Mouse (Mus musculus) embryonic facial prominence, embryonic 11.5 days (tissue): Measurements from ENCODE around the gene Siah1a. TPM values are rescaled to one million over a fixed set of nuclear protein-coding genes. Genes with fewer than 3 reads are reported as not detected.

Source experiments
- ATAC-seq: fragments of 200-750 bp; cut with Nextera tagmentation; replicated peaks from 2 replicates; pipeline ENCODE4 v1.8.0; 2017; ENCODE audit warnings: low read depth; ENCODE audit not compliant: insufficient number of reproducible peaks, low FRiP score, low TSS enrichment
- DNase-seq: peaks from one replicate; pipeline ENCODE4 v3.0.0-alpha.2; 2015; ENCODE audit warnings: low spot score
- H3K27ac ChIP-seq: fragments of 300-500 bp; sonication (generic); replicated peaks from 2 replicates; pipeline ENCODE4 v1.5.1; 2014; ENCODE audit warnings: mild to moderate bottlenecking, low read depth, low read length, control low read depth
- H3K27me3 ChIP-seq: fragments of 300-500 bp; sonication (generic); 2 replicates; pipeline ENCODE4 v1.6.1; 2014; ENCODE audit warnings: mild to moderate bottlenecking, low read length, moderate library complexity, mixed read lengths; ENCODE audit not compliant: control insufficient read depth, insufficient read depth
- H3K36me3 ChIP-seq: fragments of 300-500 bp; sonication (generic); replicated peaks from 2 replicates; pipeline ENCODE4 v1.6.1; 2014; ENCODE audit warnings: low read depth, mild to moderate bottlenecking, low read length, moderate library complexity, mixed read lengths; ENCODE audit not compliant: control insufficient read depth, insufficient read depth
- H3K4me1 ChIP-seq: fragments of 300-500 bp; sonication (generic); 2 replicates; pipeline ENCODE4 v1.6.1; 2014; ENCODE audit warnings: low read length, mixed read lengths; ENCODE audit not compliant: control insufficient read depth, insufficient read depth
- H3K4me2 ChIP-seq: fragments of 300-500 bp; sonication (generic); 2 replicates; pipeline ENCODE4 v1.6.1; 2014; ENCODE audit warnings: low read depth, mild to moderate bottlenecking, control low read depth, low read length, moderate library complexity
- H3K4me3 ChIP-seq: fragments of 300-500 bp; sonication (generic); 2 replicates; pipeline ENCODE4 v1.5.1; 2014; ENCODE audit warnings: low read depth, low read length, control low read depth
- H3K9ac ChIP-seq: fragments of 300-500 bp; sonication (generic); replicated peaks from 2 replicates; pipeline ENCODE4 v1.6.1; 2014; ENCODE audit warnings: mild to moderate bottlenecking, control low read depth, low read length
- H3K9me3 ChIP-seq: fragments of 300-500 bp; sonication (generic); replicated peaks from 2 replicates; pipeline ENCODE4 v1.6.1; 2016; ENCODE audit warnings: mild to moderate bottlenecking, low read length, inconsistent platforms, mixed read lengths; ENCODE audit not compliant: control insufficient read depth
- WGBS: fragments of 180-500 bp; shearing (Covaris S2); extraction: QIAGEN DNeasy Blood & Tissue Kit; methylation state at CpG from one replicate; pipeline ENCODE4 v1.1.7; 2014; 5-methylcytosine and 5-hydroxymethylcytosine counted together
- polyA plus RNA-seq: library from polyadenylated mRNA; unstranded; fragments of >200 nt; fragmentation: Nextera tagmentation; extraction: Ambion mirVana; gene quantifications from 2 replicates; pipeline ENCODE4 v1.2.1, GENCODE M21; 2014

The Siah1a gene
- polyA plus RNA-seq, 1 experiment from 2014 or later = 84.7 TPM

DNA sequence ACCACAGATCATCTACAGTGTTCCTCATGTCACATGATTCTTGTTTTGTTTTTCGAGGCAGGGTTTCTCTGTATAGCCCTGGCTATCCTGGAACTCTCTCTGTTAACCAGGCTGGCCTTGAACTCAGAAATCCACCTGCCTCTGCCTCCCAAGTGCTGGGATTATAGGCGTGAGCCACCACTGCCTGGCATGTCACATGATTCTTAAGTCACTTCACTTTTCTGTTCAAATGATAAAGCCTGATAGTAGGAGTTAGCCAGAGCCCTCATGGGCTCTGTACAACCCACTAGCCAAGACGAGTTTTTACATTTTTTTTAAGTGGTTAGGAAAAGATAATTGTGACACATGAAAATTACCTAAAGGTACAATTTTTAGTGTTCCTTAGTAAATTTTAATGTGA is 12.9 kb upstream of the Siah1a start:
- Histone ChIP-seq H3K4me1 (no peaks in the 10 kb centered on the region), H3K36me3 (no peaks in the 10 kb centered on the region), H3K27ac (no peak overlapping the region), H3K9ac (no peak overlapping the region), H3K9me3 (no peaks in the 10 kb centered on the region), H3K4me2 (no peak overlapping the region), H3K27me3 (no peaks in the 10 kb centered on the region), H3K4me3 (no peak overlapping the region)
- ATAC-seq = no peak
- WGBS = 75% methylated on average over 3 of the region's 3 CpGs
- DNase-seq = no peak

GRCm38 (mm10) chr8:86756948-86757733 is 11.4 kb upstream of the Siah1a start:
- no peaks in the 10 kb centered on the region for H3K36me3 ChIP-seq
- no peak overlapping the region for H3K27ac ChIP-seq
- no peak overlapping the region for H3K4me2 ChIP-seq
- DNase-seq (peak; percentile 33), ATAC-seq (no peak)
- H3K4me3 ChIP-seq = no peak overlapping the region
- H3K9ac ChIP-seq = no peak overlapping the region
- H3K27me3 ChIP-seq = no peaks in the 10 kb centered on the region
- H3K9me3 ChIP-seq = no peaks in the 10 kb centered on the region
- WGBS = 25% methylated on average over 23 of the region's 23 CpGs
- H3K4me1 ChIP-seq = no peaks in the 10 kb centered on the region

DNA sequence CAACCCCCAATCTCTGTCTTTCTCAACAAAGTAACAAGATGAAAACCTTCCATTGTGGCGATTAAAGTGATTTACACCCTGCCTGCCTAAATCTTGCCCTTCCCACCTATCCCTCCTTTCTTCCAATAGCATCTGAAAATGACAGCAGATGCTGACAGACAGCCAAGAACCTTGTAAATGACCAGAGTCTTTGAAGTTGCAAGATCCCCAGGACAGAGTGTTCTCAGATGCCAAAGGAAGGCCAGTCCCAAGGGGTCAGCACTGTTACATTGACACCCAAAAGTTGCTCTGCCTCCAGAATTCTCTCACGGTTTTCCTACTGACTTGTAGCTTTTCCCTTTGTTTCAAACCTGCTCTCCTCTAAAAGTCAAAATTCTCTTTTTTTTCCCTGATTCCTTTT is 4.1 kb upstream of the Siah1a start:
- Histone ChIP-seq H3K4me2 (no peak overlapping the region), H3K4me1 (no peaks in the 10 kb centered on the region), H3K9me3 (no peaks in the 10 kb centered on the region), H3K36me3 (no peaks in the 10 kb centered on the region), H3K27me3 (no peaks in the 10 kb centered on the region), H3K9ac (no peak overlapping the region), H3K27ac (no peak overlapping the region), H3K4me3 (no peak overlapping the region)
- no peak for DNase-seq
- ATAC-seq = no peak
- 55% methylated on average over 2 of the region's 2 CpGs for WGBS

- ATAC-seq (0 out of 2 replicates have a peak, but pooled peaks have one; percentile 14), DNase-seq (peak; percentile 21)
- Histone ChIP-seq H3K27me3 (no peaks in the 10 kb centered on the region), H3K9ac (peak overlapping the region; percentile 99), H3K9me3 (no peaks in the 10 kb centered on the region), H3K4me3 (peak overlapping the region; percentile 69), H3K4me1 (no peaks in the 10 kb centered on the region), H3K27ac (no peak overlapping the region), H3K4me2 (peak overlapping the region; percentile 81), H3K36me3 (no peaks in the 10 kb centered on the region)
- WGBS = 1% methylated on average over 11 of the region's 11 CpGs
These were observed 777 bp upstream of the Siah1a start for GRCm38 (mm10) chr8:86746511-86746910.

GRCm38 (mm10) chr8:86745935-86746441 is 254 bp upstream of the Siah1a start:
- Histone ChIP-seq H3K27ac (peak overlapping the region; percentile 94), H3K9me3 (no peaks in the 10 kb centered on the region), H3K36me3 (no peaks in the 10 kb centered on the region), H3K9ac (peak overlapping the region; percentile 99), H3K4me3 (peak overlapping the region; percentile 69), H3K4me2 (peak overlapping the region; percentile 81), H3K4me1 (no peaks in the 10 kb centered on the region), H3K27me3 (no peaks in the 10 kb centered on the region)
- DNase-seq (peak; percentile 93), ATAC-seq (peak; percentile 84)
- WGBS = 2% methylated on average over 56 of the region's 70 CpGs

- Histone ChIP-seq H3K36me3 (no peaks in the 10 kb centered on the region), H3K4me2 (peak overlapping the region; percentile 64), H3K4me3 (peak overlapping the region; percentile 69), H3K9me3 (no peaks in the 10 kb centered on the region), H3K4me1 (no peaks in the 10 kb centered on the region), H3K27ac (peak overlapping the region; percentile 94), H3K9ac (peak overlapping the region; percentile 99), H3K27me3 (no peaks in the 10 kb centered on the region)
- 4% methylated on average over 18 of the region's 18 CpGs for WGBS
- DNase-seq (peak; percentile 39), ATAC-seq (no peak)
These were observed 1.2 kb downstream of the Siah1a start for GRCm38 (mm10) chr8:86744313-86745220.

GRCm38 (mm10) chr8:86742605-86743345 is 3.0 kb downstream of the Siah1a start:
- no peak overlapping the region for H3K4me3 ChIP-seq
- ATAC-seq = no peak
- DNase-seq = no peak
- 80% methylated on average over 7 of the region's 7 CpGs for WGBS
- H3K27ac ChIP-seq = no peak overlapping the region
- no peaks in the 10 kb centered on the region for H3K4me1 ChIP-seq
- H3K9ac ChIP-seq = no peak overlapping the region
- no peaks in the 10 kb centered on the region for H3K27me3 ChIP-seq
- no peaks in the 10 kb centered on the region for H3K36me3 ChIP-seq
- no peak overlapping the region for H3K4me2 ChIP-seq
- H3K9me3 ChIP-seq = no peaks in the 10 kb centered on the region
